Mouse (Mus musculus): ENCODE data around the gene 4930558C23Rik. TPM values are rescaled to one million over a fixed set of nuclear protein-coding genes. Genes with fewer than 3 reads are reported as not detected.
A peak's percentile ranks its signal among the peaks of the same experiment; 100 is the strongest.
"Not testable (repeated sequence)": the region's sequence is repeated elsewhere in the genome, so short reads cannot be mapped to it uniquely, and the experiment has no call there.

4930558C23Rik gene
- polyA plus RNA-seq, 1 experiment from 2014 or later, result not detected

DNA sequence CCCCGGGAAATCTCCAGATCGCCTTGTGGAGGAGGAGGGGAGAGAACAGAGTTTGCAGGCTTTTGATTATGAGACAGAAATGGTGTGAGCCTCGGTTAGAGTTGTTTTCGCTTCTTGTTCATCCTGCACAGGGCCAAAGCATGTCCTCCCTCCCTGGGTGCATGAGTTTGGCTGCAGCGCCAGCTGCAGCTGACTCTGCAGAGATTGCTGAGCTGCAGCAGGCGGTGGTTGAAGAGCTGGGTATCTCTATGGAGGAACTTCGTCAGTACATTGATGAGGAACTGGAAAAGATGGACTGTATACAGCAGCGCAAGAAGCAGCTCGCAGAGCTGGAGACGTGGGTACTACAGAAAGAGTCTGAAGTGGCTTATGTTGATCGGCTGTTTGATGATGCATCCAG is 25.8 kb upstream of the 4930558C23Rik start:
- WGBS, result 82% methylated on average over 6 of the region's 11 CpGs
- not testable (repeated sequence) for H3K27ac ChIP-seq; H3K4me2 ChIP-seq; H3K4me3 ChIP-seq; H3K4me1 ChIP-seq; H3K36me3 ChIP-seq; H3K9me3 ChIP-seq; H3K27me3 ChIP-seq; ATAC-seq (ENCODE audit: insufficient number of reproducible peaks, insufficient read depth, low FRiP score, low TSS enrichment, low read depth); H3K9ac ChIP-seq

DNA sequence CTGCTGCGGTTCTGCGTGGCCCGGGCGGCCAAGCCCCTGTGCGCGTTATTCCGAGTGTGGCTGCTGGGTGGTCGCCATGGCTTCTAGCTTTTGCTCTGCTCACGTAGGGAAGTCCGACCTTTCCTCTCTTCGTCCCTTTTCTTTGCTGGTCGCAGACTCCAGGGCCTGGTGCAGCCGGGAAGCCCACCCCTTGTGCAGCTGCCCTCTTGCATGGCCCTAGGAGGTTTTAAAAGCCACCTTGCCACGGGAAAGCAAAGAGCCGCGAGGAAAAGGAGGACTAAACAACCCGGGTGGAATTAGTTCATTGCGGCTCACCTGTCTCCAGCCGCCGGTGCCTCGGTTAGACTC is 25.2 kb upstream of the 4930558C23Rik start:
- H3K4me1 ChIP-seq; H3K27ac ChIP-seq; H3K36me3 ChIP-seq; H3K9ac ChIP-seq; H3K9me3 ChIP-seq; ATAC-seq (ENCODE audit: insufficient number of reproducible peaks, insufficient read depth, low FRiP score, low TSS enrichment, low read depth); H3K27me3 ChIP-seq: not testable (repeated sequence)
- 17% methylated on average over 15 of the region's 21 CpGs for WGBS
- Histone ChIP-seq H3K4me2 (peak overlapping the region; percentile 55), H3K4me3 (peak overlapping the region; percentile 29)

GRCm38 (mm10) chr3:95427117-95427890 is 24.7 kb upstream of the 4930558C23Rik start:
- H3K36me3 ChIP-seq, H3K27ac ChIP-seq, H3K9ac ChIP-seq, H3K4me1 ChIP-seq, H3K9me3 ChIP-seq, H3K27me3 ChIP-seq: not testable (repeated sequence)
- ATAC-seq (ENCODE audit: insufficient number of reproducible peaks, insufficient read depth, low FRiP score, low TSS enrichment, low read depth), result peak; percentile 67; the same call in 1 of the 2 replicates
- Histone ChIP-seq H3K4me2 (peak overlapping the region; percentile 55), H3K4me3 (peak overlapping the region; percentile 29)
- 42% methylated on average over 14 of the region's 33 CpGs for WGBS

GRCm38 (mm10) chr3:95426476-95426875 is 23.8 kb upstream of the 4930558C23Rik start:
- not testable (repeated sequence) for H3K4me2 ChIP-seq; H3K27ac ChIP-seq; H3K9ac ChIP-seq; H3K4me3 ChIP-seq; H3K27me3 ChIP-seq; ATAC-seq (ENCODE audit: insufficient number of reproducible peaks, insufficient read depth, low FRiP score, low TSS enrichment, low read depth); H3K9me3 ChIP-seq; H3K36me3 ChIP-seq; H3K4me1 ChIP-seq
- 87% methylated on average over 5 of the region's 5 CpGs for WGBS

DNA sequence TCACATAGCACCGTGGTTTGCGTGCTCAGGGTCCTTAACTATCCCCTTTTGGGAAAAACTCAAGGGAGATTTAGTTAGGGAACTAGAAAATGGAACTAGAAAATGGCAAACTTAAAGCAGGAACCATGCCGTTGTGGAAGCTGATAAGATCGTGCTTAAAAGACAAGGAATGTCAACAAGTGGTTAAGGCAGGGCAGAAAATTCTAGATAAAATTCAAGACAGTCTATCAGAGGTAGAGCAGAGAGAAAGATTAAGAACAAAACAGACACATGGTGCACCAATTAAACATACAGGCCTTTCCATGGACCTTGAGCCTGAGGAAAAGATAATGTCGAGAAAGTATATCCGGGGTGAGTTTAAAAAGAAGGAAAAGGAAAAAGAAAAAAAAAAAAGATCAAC is 15.2 kb upstream of the 4930558C23Rik start:
- peaks cover 22% of the 10 kb centered on the region for H3K9me3 ChIP-seq
- ATAC-seq (ENCODE audit: insufficient number of reproducible peaks, insufficient read depth, low FRiP score, low TSS enrichment, low read depth), result no peak

DNA sequence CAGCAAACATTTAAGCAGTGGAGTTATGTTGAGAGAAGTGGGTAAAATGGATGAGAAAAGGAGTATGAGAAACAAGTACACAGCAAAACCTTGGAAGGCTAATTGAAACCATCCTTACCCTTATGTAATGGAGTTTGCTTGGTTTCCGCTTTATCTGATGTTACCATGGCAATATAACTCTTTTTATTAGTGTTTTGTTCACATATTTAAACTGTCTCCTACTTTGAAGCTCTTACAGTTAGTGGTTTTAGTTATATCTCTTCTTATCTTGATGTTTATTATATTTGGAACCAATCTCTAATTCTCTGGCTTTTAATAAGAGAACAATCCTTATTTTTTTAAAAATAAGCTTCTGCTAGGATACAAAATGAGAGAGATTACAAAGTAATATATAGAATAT is 9.6 kb upstream of the 4930558C23Rik start:
- no peak overlapping the region for H3K4me2 ChIP-seq
- no peak overlapping the region for H3K9ac ChIP-seq
- H3K4me3 ChIP-seq, result no peak overlapping the region
- H3K9me3 ChIP-seq, result no peaks in the 10 kb centered on the region
- H3K4me1 ChIP-seq, result peaks cover 4% of the 10 kb centered on the region; the same call in 1 of the 2 replicates
- no peaks in the 10 kb centered on the region for H3K27me3 ChIP-seq
- H3K36me3 ChIP-seq, result no peaks in the 10 kb centered on the region
- 64% methylated on average over 1 of the region's 1 CpGs for WGBS
- no peak for ATAC-seq (ENCODE audit: insufficient number of reproducible peaks, insufficient read depth, low FRiP score, low TSS enrichment, low read depth)
- H3K27ac ChIP-seq, result no peak overlapping the region

More for the DNA sequence above, 15.2 kb upstream of the 4930558C23Rik start:
- Histone ChIP-seq H3K4me3 (no peak overlapping the region), H3K4me2 (no peak overlapping the region), H3K36me3 (no peaks in the 10 kb centered on the region), H3K9ac (no peak overlapping the region), H3K27ac (no peak overlapping the region), H3K4me1 (no peaks in the 10 kb centered on the region), H3K27me3 (no peaks in the 10 kb centered on the region)
- WGBS, result 91% methylated on average over 6 of the region's 6 CpGs

- Histone ChIP-seq H3K4me2 (no peak overlapping the region), H3K36me3 (no peaks in the 10 kb centered on the region), H3K27me3 (no peaks in the 10 kb centered on the region), H3K4me1 (peaks cover 4% of the 10 kb centered on the region; the same call in 1 of the 2 replicates), H3K9ac (no peak overlapping the region), H3K9me3 (no peaks in the 10 kb centered on the region), H3K27ac (no peak overlapping the region), H3K4me3 (no peak overlapping the region)
- no peak for ATAC-seq (ENCODE audit: insufficient number of reproducible peaks, insufficient read depth, low FRiP score, low TSS enrichment, low read depth)
- WGBS, result 87% methylated on average over 2 of the region's 2 CpGs
These were observed 6.2 kb upstream of the 4930558C23Rik start for GRCm38 (mm10) chr3:95408852-95409251.

- Histone ChIP-seq H3K4me1 (peaks cover 4% of the 10 kb centered on the region; the same call in 1 of the 2 replicates), H3K9ac (no peak overlapping the region), H3K4me2 (no peak overlapping the region), H3K9me3 (no peaks in the 10 kb centered on the region), H3K27me3 (no peaks in the 10 kb centered on the region), H3K36me3 (no peaks in the 10 kb centered on the region), H3K4me3 (no peak overlapping the region), H3K27ac (no peak overlapping the region)
- no peak for ATAC-seq (ENCODE audit: insufficient number of reproducible peaks, insufficient read depth, low FRiP score, low TSS enrichment, low read depth)
- WGBS, result 65% methylated on average over 1 of the region's 1 CpGs
These were observed 5.1 kb upstream of the 4930558C23Rik start for GRCm38 (mm10) chr3:95407728-95408127.

DNA sequence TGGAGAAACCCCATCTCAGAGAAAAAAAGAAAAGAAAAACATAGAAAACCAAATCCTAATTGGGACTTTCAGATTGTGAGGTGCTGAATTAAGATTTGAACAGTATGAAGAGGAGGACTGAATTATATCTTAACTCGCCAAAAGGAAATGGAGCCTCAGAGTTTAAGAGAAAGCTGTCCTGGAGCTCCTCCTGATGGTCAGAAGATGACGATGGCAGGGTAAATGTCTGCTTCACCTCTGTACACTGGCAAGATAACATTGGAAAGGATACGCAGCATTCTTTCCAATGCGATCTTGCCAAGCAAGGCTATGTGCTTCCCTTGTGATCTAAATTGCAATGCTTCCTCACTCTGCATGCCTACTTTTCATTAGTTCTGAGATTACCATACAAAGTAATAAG is 8.3 kb downstream of the 4930558C23Rik start:
- no peak overlapping the region for H3K9ac ChIP-seq
- no peak overlapping the region for H3K4me2 ChIP-seq
- H3K27ac ChIP-seq, result no peak overlapping the region
- no peaks in the 10 kb centered on the region for H3K4me1 ChIP-seq
- ATAC-seq (ENCODE audit: insufficient number of reproducible peaks, insufficient read depth, low FRiP score, low TSS enrichment, low read depth), result no peak
- H3K4me3 ChIP-seq, result no peak overlapping the region
- H3K9me3 ChIP-seq, result peaks cover 8% of the 10 kb centered on the region
- no peaks in the 10 kb centered on the region for H3K36me3 ChIP-seq
- WGBS, result 86% methylated on average over 4 of the region's 4 CpGs
- no peaks in the 10 kb centered on the region for H3K27me3 ChIP-seq

GRCm38 (mm10) chr3:95385401-95386075 is 17.1 kb downstream of the 4930558C23Rik start:
- H3K27ac ChIP-seq, result no peak overlapping the region
- no peaks in the 10 kb centered on the region for H3K36me3 ChIP-seq
- H3K4me2 ChIP-seq, result no peak overlapping the region
- no peaks in the 10 kb centered on the region for H3K27me3 ChIP-seq
- H3K9me3 ChIP-seq, result no peaks in the 10 kb centered on the region
- H3K4me1 ChIP-seq, result no peaks in the 10 kb centered on the region
- H3K4me3 ChIP-seq, result no peak overlapping the region
- no peak for ATAC-seq (ENCODE audit: insufficient number of reproducible peaks, insufficient read depth, low FRiP score, low TSS enrichment, low read depth)
- 83% methylated on average over 5 of the region's 5 CpGs for WGBS
- H3K9ac ChIP-seq, result no peak overlapping the region

GRCm38 (mm10) chr3:95373208-95373607 is 29.4 kb downstream of the 4930558C23Rik start:
- no peaks in the 10 kb centered on the region for H3K36me3 ChIP-seq
- no peak overlapping the region for H3K27ac ChIP-seq
- H3K9ac ChIP-seq, result no peak overlapping the region
- WGBS, result 89% methylated on average over 10 of the region's 10 CpGs
- no peaks in the 10 kb centered on the region for H3K4me1 ChIP-seq
- H3K4me2 ChIP-seq, result no peak overlapping the region
- no peak for ATAC-seq (ENCODE audit: insufficient number of reproducible peaks, insufficient read depth, low FRiP score, low TSS enrichment, low read depth)
- H3K9me3 ChIP-seq, result peaks cover 23% of the 10 kb centered on the region
- H3K27me3 ChIP-seq, result no peaks in the 10 kb centered on the region
- no peak overlapping the region for H3K4me3 ChIP-seq

DNA sequence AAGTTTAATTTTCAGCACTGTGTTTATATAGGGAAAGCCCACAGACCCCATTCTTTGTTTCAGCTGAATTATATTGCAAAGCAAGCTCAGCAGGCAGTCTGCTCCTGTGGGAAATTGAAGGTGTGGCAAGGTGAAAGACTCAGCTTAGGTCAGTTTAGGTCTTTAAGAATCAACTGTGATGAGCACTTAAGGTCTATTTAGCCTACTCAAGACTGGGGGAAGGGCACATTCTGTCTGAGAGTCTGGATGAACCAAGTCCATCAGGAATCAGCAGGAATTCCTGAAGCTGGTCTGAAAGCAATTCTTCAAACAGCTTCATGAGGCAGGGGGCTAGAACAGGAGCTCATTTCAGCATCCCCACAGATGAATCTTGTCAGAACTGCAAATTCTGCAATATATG is 32.5 kb downstream of the 4930558C23Rik start:
- no peaks in the 10 kb centered on the region for H3K4me1 ChIP-seq
- no peak overlapping the region for H3K4me3 ChIP-seq
- no peaks in the 10 kb centered on the region for H3K36me3 ChIP-seq
- no peaks in the 10 kb centered on the region for H3K9me3 ChIP-seq
- H3K27ac ChIP-seq, result no peak overlapping the region
- H3K27me3 ChIP-seq, result no peaks in the 10 kb centered on the region
- ATAC-seq (ENCODE audit: insufficient number of reproducible peaks, insufficient read depth, low FRiP score, low TSS enrichment, low read depth), result no peak
- no peak overlapping the region for H3K9ac ChIP-seq
- H3K4me2 ChIP-seq, result no peak overlapping the region
